Mouse (Mus musculus) liver, postnatal 0 days (tissue): ENCODE measurements around the gene Pdlim3. TPM values are rescaled to one million over a fixed set of nuclear protein-coding genes. Genes with fewer than 3 reads are reported as not detected.
"Not testable (repeated sequence)": the region's sequence is repeated elsewhere in the genome, so short reads cannot be mapped to it uniquely, and the experiment has no call there.

Experiments used
- ATAC-seq: fragments of 200-750 bp; cut with Nextera tagmentation; 2 replicates; pipeline ENCODE4 v1.8.0; 2017; ENCODE audit warnings: mild to moderate bottlenecking, moderate library complexity
- DNase-seq: peaks from one replicate; pipeline ENCODE4 v3.0.0-alpha.2; 2016
- H3K27ac ChIP-seq: fragments of 300-500 bp; sonication (generic); 2 replicates; pipeline ENCODE4 v1.5.1; 2014; ENCODE audit warnings: antibody characterized with exemption, moderate library complexity, mild to moderate bottlenecking, low read depth
- H3K27me3 ChIP-seq: fragments of 300-500 bp; sonication (generic); 2 replicates; pipeline ENCODE4 v1.6.1; 2014; ENCODE audit warnings: low read length, control low read depth, mixed read lengths; ENCODE audit not compliant: insufficient read depth
- H3K36me3 ChIP-seq: fragments of 300-500 bp; sonication (generic); replicated peaks from 2 replicates; pipeline ENCODE4 v1.6.1; 2014; ENCODE audit warnings: mild to moderate bottlenecking, control low read depth, low read length, moderate library complexity, mixed read lengths; ENCODE audit not compliant: insufficient read depth
- H3K4me1 ChIP-seq: fragments of 300-500 bp; sonication (generic); 2 replicates; pipeline ENCODE4 v1.6.1; 2014; ENCODE audit warnings: antibody characterized with exemption, mild to moderate bottlenecking, control low read depth; ENCODE audit not compliant: insufficient read depth
- H3K4me2 ChIP-seq: fragments of 300-500 bp; sonication (generic); 2 replicates; pipeline ENCODE4 v1.6.1; 2014; ENCODE audit warnings: low read depth, mild to moderate bottlenecking, low read length, moderate library complexity, mixed read lengths
- H3K4me3 ChIP-seq: fragments of 300-500 bp; sonication (generic); 2 replicates; pipeline ENCODE4 v1.5.1; 2014; ENCODE audit warnings: low read depth, low read length
- H3K9ac ChIP-seq: fragments of 300-500 bp; sonication (generic); replicated peaks from 2 replicates; pipeline ENCODE4 v1.6.1; 2014; ENCODE audit warnings: mild to moderate bottlenecking, moderate library complexity
- H3K9me3 ChIP-seq: fragments of 300-500 bp; sonication (generic); 2 replicates; pipeline ENCODE4 v1.6.1; 2016; ENCODE audit warnings: mild to moderate bottlenecking, control low read depth, low read length, mixed read lengths
- CTCF ChIP-seq: sonication (generic); IDR thresholded peaks from 2 replicates; pipeline ENCODE4 v1.5.1; 2016; ENCODE audit warnings: antibody characterized with exemption, low read depth
- EP300 ChIP-seq: IDR thresholded peaks from 2 replicates; pipeline ENCODE4 v1.6.1; 2016; ENCODE audit warnings: antibody characterized with exemption, low read depth, mild to moderate bottlenecking
- WGBS: fragments of 180-500 bp; shearing (Covaris S2); extraction: QIAGEN DNeasy Blood & Tissue Kit; methylation state at CpG from one replicate; pipeline ENCODE4 v1.1.7; 2014; ENCODE audit not compliant: insufficient replicate concordance; 5-methylcytosine and 5-hydroxymethylcytosine counted together
- polyA plus RNA-seq: library from polyadenylated mRNA; unstranded; fragments of >200 nt; fragmentation: Nextera tagmentation; extraction: Ambion mirVana; gene quantifications from 2 replicates; pipeline ENCODE4 v1.2.1, GENCODE M21; 2015

Gene Pdlim3
- polyA plus RNA-seq, 1 experiment from 2014 or later = 2.1 TPM

- Histone ChIP-seq H3K36me3 (no peaks in the 10 kb centered on the region), H3K9me3 (no peaks in the 10 kb centered on the region), H3K27me3 (no peaks in the 10 kb centered on the region), H3K4me1 (no peaks in the 10 kb centered on the region), H3K4me2 (no peak overlapping the region), H3K9ac (no peak overlapping the region), H3K27ac (no peak overlapping the region), H3K4me3 (no peak overlapping the region)
- no peak for TF ChIP-seq EP300
- no peak for TF ChIP-seq CTCF
- ATAC-seq (no peak), DNase-seq (no peak)
- 49% methylated on average over 5 of the region's 5 CpGs for WGBS
These were observed 27.5 kb upstream of the Pdlim3 start for GRCm38 (mm10) chr8:45857734-45858133.

DNA sequence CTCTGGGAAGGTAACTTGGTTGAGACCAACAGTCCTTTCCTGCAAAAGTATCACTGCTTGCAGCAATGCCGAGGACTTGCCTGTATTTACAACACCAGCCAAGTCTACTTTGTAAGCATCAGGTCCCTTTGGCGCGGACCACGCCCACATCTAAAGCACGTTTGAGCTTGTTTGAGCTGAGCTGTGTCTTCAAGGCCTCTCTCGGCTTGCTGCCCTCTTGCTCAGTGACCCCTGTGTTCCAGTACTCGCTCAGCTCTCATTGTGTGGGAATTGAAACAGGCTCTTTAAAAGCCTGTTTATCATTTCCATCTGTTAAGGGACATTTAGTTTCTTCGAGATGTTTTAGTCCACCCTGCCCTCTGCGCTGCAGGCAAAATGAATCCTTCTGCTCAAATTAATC, 26.9 kb upstream of the Pdlim3 start:
- WGBS = 63% methylated on average over 9 of the region's 9 CpGs

DNA sequence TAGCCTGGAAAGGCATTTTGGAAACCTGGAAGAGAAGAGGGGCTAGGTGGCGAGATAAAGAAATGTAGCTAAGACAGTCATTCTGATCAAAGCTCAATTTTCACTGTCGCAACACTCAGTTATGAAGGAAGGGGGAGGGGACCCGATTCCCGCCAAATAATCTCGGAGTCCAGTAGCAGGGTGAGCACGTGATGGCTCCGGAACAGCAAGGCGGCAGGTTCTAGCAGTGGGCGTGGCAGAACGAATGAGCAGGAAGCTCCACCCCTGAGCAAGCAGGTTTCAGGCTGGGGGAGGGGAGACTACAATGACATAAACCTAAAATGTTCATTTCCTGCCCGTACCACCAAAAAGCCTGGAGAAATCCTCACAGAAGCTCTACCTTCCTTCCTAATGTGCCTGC, 13.7 kb upstream of the Pdlim3 start:
- H3K27me3 ChIP-seq, ATAC-seq: not testable (repeated sequence)
- WGBS = 70% methylated on average over 9 of the region's 11 CpGs

More for the DNA sequence above, 26.9 kb upstream of the Pdlim3 start:
- Histone ChIP-seq H3K9ac (no peak overlapping the region), H3K27me3 (no peaks in the 10 kb centered on the region), H3K9me3 (no peaks in the 10 kb centered on the region), H3K27ac (no peak overlapping the region), H3K4me2 (no peak overlapping the region), H3K4me1 (no peaks in the 10 kb centered on the region), H3K4me3 (no peak overlapping the region), H3K36me3 (no peaks in the 10 kb centered on the region)
- ATAC-seq = no peak
- no peak for DNase-seq
- no peak for TF ChIP-seq EP300
- TF ChIP-seq CTCF = no peak

DNA sequence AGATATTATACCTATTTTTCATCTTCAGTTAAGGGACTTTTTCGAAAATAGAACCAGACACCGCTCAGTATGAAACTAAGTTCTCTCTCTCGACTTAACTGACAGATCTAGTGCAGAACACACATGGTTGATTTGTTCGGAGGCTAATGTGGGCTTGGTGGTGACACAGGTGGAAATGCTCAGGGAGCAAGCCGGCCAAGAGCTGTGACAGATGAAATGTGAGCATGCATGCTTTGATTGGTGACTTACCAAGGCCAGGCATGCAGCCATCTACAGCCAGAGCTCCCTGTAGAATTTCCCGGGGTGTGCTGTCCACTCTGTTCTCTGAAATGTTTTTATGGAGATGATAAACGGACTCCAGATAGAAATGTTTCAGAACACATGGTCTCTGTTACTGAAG, 13.2 kb upstream of the Pdlim3 start:
- H3K36me3 ChIP-seq = no peaks in the 10 kb centered on the region
- no peaks in the 10 kb centered on the region for H3K9me3 ChIP-seq
- no peak for TF ChIP-seq EP300
- no peak for TF ChIP-seq CTCF
- H3K4me1 ChIP-seq = no peaks in the 10 kb centered on the region
- no peak for ATAC-seq
- no peak overlapping the region for H3K27ac ChIP-seq
- no peak for DNase-seq
- H3K4me3 ChIP-seq = no peak overlapping the region
- no peak overlapping the region for H3K4me2 ChIP-seq
- H3K9ac ChIP-seq = no peak overlapping the region
- WGBS = 77% methylated on average over 7 of the region's 7 CpGs
- H3K27me3 ChIP-seq = no peaks in the 10 kb centered on the region

More for the DNA sequence above, 13.7 kb upstream of the Pdlim3 start:
- H3K27ac ChIP-seq, H3K9me3 ChIP-seq, H3K4me3 ChIP-seq, H3K4me2 ChIP-seq, DNase-seq, H3K36me3 ChIP-seq, H3K4me1 ChIP-seq, H3K9ac ChIP-seq: not testable (repeated sequence)

DNA sequence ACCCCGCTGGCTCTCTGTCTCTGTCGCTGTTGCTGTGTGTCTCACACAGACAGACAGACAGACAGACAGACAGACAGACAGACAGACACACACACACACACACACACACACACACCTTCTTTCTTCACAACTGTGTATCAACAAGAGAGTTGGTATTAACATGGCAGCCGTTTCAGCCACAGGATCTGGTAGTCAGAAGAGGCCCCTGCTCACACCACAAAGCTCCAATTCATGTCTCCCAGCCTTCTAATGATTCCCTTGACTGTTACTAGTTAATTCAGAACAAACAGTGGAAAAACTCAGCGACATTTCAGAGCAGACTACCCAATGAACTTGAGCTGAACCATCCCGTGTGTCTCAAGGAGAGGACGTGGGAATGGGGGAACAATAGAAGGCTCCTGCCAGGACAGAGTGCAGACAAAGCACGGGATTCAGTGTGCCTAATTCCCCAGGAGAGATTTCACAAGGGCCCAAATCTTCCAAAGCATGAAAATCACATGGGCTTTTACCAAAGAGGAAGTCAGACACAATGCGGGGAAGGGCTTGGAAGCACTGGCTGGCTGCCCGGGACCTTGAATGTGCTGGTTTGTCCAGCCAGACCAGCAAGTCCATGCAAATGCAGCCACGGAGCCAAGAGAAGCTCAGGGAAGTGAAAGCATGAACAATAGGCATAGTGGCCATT, 10.2 kb upstream of the Pdlim3 start:
- Histone ChIP-seq H3K36me3 (no peaks in the 10 kb centered on the region), H3K4me1 (no peaks in the 10 kb centered on the region), H3K27ac (peak overlapping the region; percentile 55), H3K9me3 (peaks cover under 1% of the 10 kb centered on the region; the same call in 1 of the 2 replicates), H3K9ac (no peak overlapping the region), H3K4me3 (no peak overlapping the region), H3K27me3 (no peaks in the 10 kb centered on the region), H3K4me2 (no peak overlapping the region)
- ATAC-seq (peak; percentile 65), DNase-seq (peak; percentile 48)
- WGBS = 29% methylated on average over 10 of the region's 10 CpGs
- TF ChIP-seq EP300 = no peak
- TF ChIP-seq CTCF = no peak

- TF ChIP-seq CTCF (no peak), EP300 (no peak)
- no peak overlapping the region for H3K4me2 ChIP-seq
These were observed 8.9 kb upstream of the Pdlim3 start for GRCm38 (mm10) chr8:45876397-45876796.

DNA sequence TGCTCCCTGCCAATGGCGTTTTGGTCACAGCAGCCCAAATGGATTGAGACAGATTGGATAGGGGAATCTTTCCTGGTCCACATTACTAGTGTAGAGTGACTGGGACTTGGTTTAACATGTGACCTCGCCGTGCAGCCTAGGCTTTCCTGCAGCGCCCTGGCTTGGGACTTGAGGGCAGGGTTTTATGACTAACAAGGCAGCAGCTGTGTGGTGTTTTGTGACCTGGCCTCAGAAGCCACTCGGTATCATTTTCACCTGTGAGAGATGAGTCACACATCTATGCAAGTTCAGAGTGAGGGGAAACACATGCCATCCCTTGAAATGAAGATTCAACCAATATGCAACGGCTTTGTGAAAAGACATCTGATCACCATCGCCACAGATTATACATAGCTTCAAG, 7.6 kb upstream of the Pdlim3 start:
- Histone ChIP-seq H3K36me3 (no peaks in the 10 kb centered on the region), H3K4me2 (no peak overlapping the region), H3K4me3 (no peak overlapping the region), H3K27me3 (no peaks in the 10 kb centered on the region), H3K4me1 (no peaks in the 10 kb centered on the region), H3K9ac (no peak overlapping the region), H3K27ac (no peak overlapping the region), H3K9me3 (peaks cover 2% of the 10 kb centered on the region; the same call in 1 of the 2 replicates)
- WGBS = 75% methylated on average over 7 of the region's 7 CpGs
- ATAC-seq (no peak), DNase-seq (no peak)
- TF ChIP-seq CTCF (no peak), EP300 (no peak)

More at GRCm38 (mm10) chr8:45876397-45876796, 8.9 kb upstream of the Pdlim3 start:
- Histone ChIP-seq H3K9me3 (peaks cover 2% of the 10 kb centered on the region; the same call in 1 of the 2 replicates), H3K36me3 (no peaks in the 10 kb centered on the region), H3K4me1 (no peaks in the 10 kb centered on the region), H3K27me3 (no peaks in the 10 kb centered on the region), H3K9ac (no peak overlapping the region), H3K4me3 (no peak overlapping the region), H3K27ac (no peak overlapping the region)
- 84% methylated on average over 5 of the region's 5 CpGs for WGBS
- DNase-seq (no peak), ATAC-seq (no peak)
